Mouse (Mus musculus) neural tube, embryonic 12.5 days (tissue): ENCODE results near the gene Xk. TPM values are rescaled to one million over a fixed set of nuclear protein-coding genes. Genes with fewer than 3 reads are reported as not detected.
"Not testable (repeated sequence)": the region's sequence is repeated elsewhere in the genome, so short reads cannot be mapped to it uniquely, and the experiment has no call there.

Experiments used
- ATAC-seq: fragments of 200-750 bp; cut with Nextera tagmentation; 2 replicates; pipeline ENCODE4 v1.8.0; 2017; ENCODE audit warnings: low read depth, mild to moderate bottlenecking, moderate TSS enrichment, moderate library complexity; ENCODE audit not compliant: low FRiP score
- H3K27ac ChIP-seq: fragments of 300-500 bp; sonication (generic); 2 replicates; pipeline ENCODE4 v1.5.1; 2016
- H3K27me3 ChIP-seq: fragments of 300-500 bp; sonication (generic); replicated peaks from 2 replicates; pipeline ENCODE4 v1.6.1; 2016; ENCODE audit warnings: mild to moderate bottlenecking
- H3K36me3 ChIP-seq: fragments of 300-500 bp; sonication (generic); 2 replicates; pipeline ENCODE4 v1.6.1; 2016; ENCODE audit warnings: mild to moderate bottlenecking
- H3K4me1 ChIP-seq: fragments of 300-500 bp; sonication (generic); 2 replicates; pipeline ENCODE4 v1.6.1; 2016
- H3K4me2 ChIP-seq: fragments of 300-500 bp; sonication (generic); replicated peaks from 2 replicates; pipeline ENCODE4 v1.6.1; 2016; ENCODE audit warnings: mild to moderate bottlenecking
- H3K4me3 ChIP-seq: fragments of 300-500 bp; sonication (generic); 2 replicates; pipeline ENCODE4 v1.5.1; 2016
- H3K9ac ChIP-seq: fragments of 300-500 bp; sonication (generic); 2 replicates; pipeline ENCODE4 v1.6.1; 2016; ENCODE audit warnings: mild to moderate bottlenecking
- H3K9me3 ChIP-seq: fragments of 300-500 bp; sonication (generic); 2 replicates; pipeline ENCODE4 v1.6.1; 2016; ENCODE audit warnings: mild to moderate bottlenecking
- WGBS: fragments of 180-500 bp; shearing (Covaris S2); methylation state at CpG from one replicate; pipeline ENCODE4 v1.1.7; 2016; 5-methylcytosine and 5-hydroxymethylcytosine counted together
- polyA plus RNA-seq: library from polyadenylated mRNA; unstranded; fragments of >200 nt; fragmentation: Nextera tagmentation; extraction: Ambion mirVana; gene quantifications from 2 replicates; pipeline ENCODE4 v1.2.1, GENCODE M21; 2016

The Xk gene
- polyA plus RNA-seq, 1 experiment from 2014 or later: 3.2 TPM

DNA sequence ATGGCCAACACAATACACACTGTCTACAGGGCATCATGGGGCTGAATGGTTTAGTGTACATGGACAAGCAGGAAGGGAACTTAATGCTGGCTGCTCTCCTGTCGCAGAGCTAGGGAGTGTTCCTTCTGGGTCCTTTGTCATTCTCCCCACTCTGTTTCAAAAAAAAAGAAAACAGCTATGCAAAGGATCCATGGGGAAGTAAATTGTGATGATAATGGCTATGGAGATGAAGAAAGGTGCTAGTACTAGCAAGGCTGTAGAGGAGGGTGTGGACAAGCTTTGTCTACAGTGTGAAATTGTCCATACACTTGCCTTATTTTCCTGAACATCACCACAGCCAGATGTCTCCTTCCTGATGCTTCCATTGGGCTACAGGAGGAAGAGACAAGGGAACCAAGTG, 62.4 kb downstream of the Xk start:
- 65% methylated on average over 1 of the region's 1 CpGs for WGBS

DNA sequence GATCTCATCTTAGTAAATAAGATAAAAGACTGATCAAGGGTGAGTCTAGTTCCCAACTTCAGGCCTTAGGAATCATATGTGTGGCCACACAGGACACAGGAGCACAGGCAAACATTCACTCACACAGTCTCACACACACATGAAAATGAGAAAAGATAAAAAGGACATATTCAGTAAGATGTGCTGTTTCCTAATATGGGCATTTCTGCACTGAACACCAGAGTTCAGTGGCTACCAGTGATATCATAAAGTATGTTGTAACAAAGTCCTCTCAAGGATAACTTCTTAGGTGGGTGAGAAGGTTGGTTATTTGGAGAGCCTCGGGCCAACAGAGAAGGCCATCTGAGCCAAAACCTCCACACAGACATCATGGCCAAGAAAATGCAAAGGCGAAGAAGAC, 77.8 kb downstream of the Xk start, which contains the start of gene H2al1k:
TSS of gene H2al1k (plus strand) at position 301 of the 400 bp plus-strand sequence.
- H3K4me3 ChIP-seq, ATAC-seq, H3K4me1 ChIP-seq, H3K27ac ChIP-seq, H3K27me3 ChIP-seq, H3K36me3 ChIP-seq, H3K9me3 ChIP-seq, H3K4me2 ChIP-seq, H3K9ac ChIP-seq: not testable (repeated sequence)
- WGBS: no CpG with 5 or more reads among the region's 2 CpGs

More for the DNA sequence above, 62.4 kb downstream of the Xk start:
- not testable (repeated sequence) for ATAC-seq, H3K4me1 ChIP-seq, H3K9me3 ChIP-seq, H3K9ac ChIP-seq, H3K27ac ChIP-seq, H3K4me2 ChIP-seq, H3K27me3 ChIP-seq, H3K36me3 ChIP-seq, H3K4me3 ChIP-seq

Other genes with a start within 250 kb of the Xk start
- not detected in 2 replicates for gene Fthl17e, start 239.3 kb upstream of the Xk start, polyA plus RNA-seq
- gene Fthl17f, start 209.7 kb upstream of the Xk start, polyA plus RNA-seq: not detected in 2 replicates
- not detected in 2 replicates for gene 4930402K13Rik, start 168.2 kb upstream of the Xk start, polyA plus RNA-seq
- 1.2 TPM in 2 replicates for gene Lancl3, start 72.9 kb upstream of the Xk start, polyA plus RNA-seq
- gene Gm14862, start 15.9 kb upstream of the Xk start, polyA plus RNA-seq: 0.28 TPM in 1 of 2 replicates, not detected in the other
- 0.53 TPM in 1 of 2 replicates, not detected in the other for gene H2al1m, start 11.0 kb downstream of the Xk start, polyA plus RNA-seq
- gene H2al1k, start 77.9 kb downstream of the Xk start, polyA plus RNA-seq: not detected in 2 replicates
- gene Cybb, start 215.0 kb downstream of the Xk start, polyA plus RNA-seq: 0.70 and 0.87 TPM in 2 replicates